Mouse (Mus musculus) stomach, postnatal 0 days (tissue): ENCODE data around the gene Zscan10. TPM values are rescaled to one million over a fixed set of nuclear protein-coding genes. Genes with fewer than 3 reads are reported as not detected.
A peak's percentile ranks its signal among the peaks of the same experiment; 100 is the strongest.

Experiments used
- ATAC-seq: fragments of 200-750 bp; cut with Nextera tagmentation; 2 replicates; pipeline ENCODE4 v1.8.0; 2017; ENCODE audit not compliant: low FRiP score, low TSS enrichment
- DNase-seq: peaks from one replicate; pipeline ENCODE4 v3.0.0-alpha.2; 2016; ENCODE audit warnings: low spot score
- H3K27ac ChIP-seq: fragments of 300-500 bp; sonication (generic); replicated peaks from 2 replicates; pipeline ENCODE4 v1.5.1; 2014; ENCODE audit warnings: mild to moderate bottlenecking, control low read depth
- H3K27me3 ChIP-seq: fragments of 300-500 bp; sonication (generic); 2 replicates; pipeline ENCODE4 v1.6.1; 2014; ENCODE audit warnings: low read length; ENCODE audit not compliant: control insufficient read depth, insufficient read depth
- H3K36me3 ChIP-seq: fragments of 300-500 bp; sonication (generic); 2 replicates; pipeline ENCODE4 v1.6.1; 2014; ENCODE audit warnings: low read length, mixed read lengths; ENCODE audit not compliant: control insufficient read depth, insufficient read depth
- H3K4me1 ChIP-seq: fragments of 300-500 bp; sonication (generic); replicated peaks from 2 replicates; pipeline ENCODE4 v1.6.1; 2014; ENCODE audit warnings: antibody characterized with exemption; ENCODE audit not compliant: control insufficient read depth, insufficient read depth
- H3K4me2 ChIP-seq: fragments of 300-500 bp; sonication (generic); replicated peaks from 2 replicates; pipeline ENCODE4 v1.6.1; 2014; ENCODE audit warnings: low read depth, mild to moderate bottlenecking, control low read depth, moderate library complexity
- H3K4me3 ChIP-seq: fragments of 300-500 bp; sonication (generic); 2 replicates; pipeline ENCODE4 v1.5.1; 2014; ENCODE audit warnings: low read depth, low read length, control low read depth
- H3K9ac ChIP-seq: fragments of 300-500 bp; sonication (generic); 2 replicates; pipeline ENCODE4 v1.6.1; 2014; ENCODE audit warnings: mild to moderate bottlenecking, low read length, control low read depth, mixed read lengths
- H3K9me3 ChIP-seq: fragments of 300-500 bp; sonication (generic); 2 replicates; pipeline ENCODE4 v1.6.1; 2016; ENCODE audit warnings: low read length; ENCODE audit not compliant: control insufficient read depth
- CTCF ChIP-seq: IDR thresholded peaks from 2 replicates; pipeline ENCODE4 v1.5.1; 2016; ENCODE audit warnings: antibody characterized with exemption, low read depth, mild to moderate bottlenecking, moderate library complexity
- EP300 ChIP-seq: optimal IDR thresholded peaks from 2 replicates; pipeline ENCODE3; 2016; ENCODE audit warnings: antibody characterized with exemption
- WGBS: fragments of 180-500 bp; shearing (Covaris S2); extraction: QIAGEN DNeasy Blood & Tissue Kit; methylation state at CpG from one replicate; pipeline ENCODE4 v1.1.7; 2014; 5-methylcytosine and 5-hydroxymethylcytosine counted together
- polyA plus RNA-seq: library from polyadenylated mRNA; unstranded; fragments of >200 nt; fragmentation: Nextera tagmentation; extraction: Ambion mirVana; gene quantifications from 2 replicates; pipeline ENCODE4 v1.2.1, GENCODE M21; 2015

The Zscan10 gene
- polyA plus RNA-seq, 1 experiment from 2014 or later = 0.05 TPM

DNA sequence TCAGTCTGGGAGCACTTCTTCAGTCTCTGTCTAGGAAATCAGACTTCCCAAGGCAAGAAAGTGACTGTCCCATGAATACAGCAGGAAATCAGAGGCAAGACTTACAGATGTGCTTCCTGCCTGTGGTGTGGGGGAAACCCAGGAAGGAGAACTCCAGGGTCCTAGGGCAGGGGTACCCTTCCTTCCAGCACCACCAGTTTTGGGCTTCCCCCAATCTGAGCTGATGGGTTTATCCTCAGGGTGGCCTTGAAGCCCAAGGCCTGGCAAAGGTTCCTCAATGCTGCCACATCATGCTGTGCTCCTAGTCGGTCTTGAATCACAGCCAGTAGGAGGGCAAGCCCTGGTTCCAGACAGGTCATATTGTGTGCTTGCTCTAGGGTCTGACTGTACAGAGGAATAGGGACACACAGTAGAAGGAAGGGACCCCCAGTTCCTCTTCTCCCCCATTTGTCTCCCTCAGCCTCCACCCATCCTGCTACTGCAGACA is 47.0 kb upstream of the Zscan10 start:
- Histone ChIP-seq H3K9me3 (no peaks in the 10 kb centered on the region), H3K27ac (no peak overlapping the region), H3K4me1 (no peaks in the 10 kb centered on the region; the same call in 1 of the 2 replicates), H3K27me3 (no peaks in the 10 kb centered on the region), H3K4me2 (no peak overlapping the region), H3K9ac (no peak overlapping the region), H3K36me3 (peaks cover 9% of the 10 kb centered on the region; the same call in 1 of the 2 replicates), H3K4me3 (no peak overlapping the region)
- no peak for DNase-seq
- TF ChIP-seq CTCF (no peak), EP300 (no peak)
- ATAC-seq = no peak
- WGBS = 84% methylated on average over 1 of the region's 1 CpGs

DNA sequence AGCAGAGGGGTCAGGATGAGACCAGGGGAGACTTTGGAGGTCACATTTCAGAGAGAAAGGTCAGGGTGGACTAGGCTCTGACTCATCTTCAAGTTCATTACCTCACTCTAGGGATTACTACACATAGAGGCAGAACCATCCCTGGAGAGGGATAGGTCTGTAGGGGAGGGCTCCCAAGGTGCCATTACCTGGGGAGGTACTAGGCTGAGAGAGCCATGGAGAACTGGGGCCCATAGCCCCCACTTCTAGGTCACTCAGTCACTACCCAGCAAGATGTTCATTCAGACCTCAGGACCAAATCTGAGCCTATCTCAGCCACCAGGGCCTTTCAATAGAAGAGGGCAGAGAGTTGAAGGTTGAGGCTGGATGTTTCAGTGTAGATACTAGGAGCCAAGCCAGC is 46.3 kb upstream of the Zscan10 start:
- Histone ChIP-seq H3K4me2 (no peak overlapping the region), H3K9ac (no peak overlapping the region), H3K36me3 (peaks cover 9% of the 10 kb centered on the region; the same call in 1 of the 2 replicates), H3K4me1 (no peaks in the 10 kb centered on the region; the same call in 1 of the 2 replicates), H3K27ac (no peak overlapping the region), H3K9me3 (no peaks in the 10 kb centered on the region), H3K4me3 (no peak overlapping the region), H3K27me3 (no peaks in the 10 kb centered on the region)
- TF ChIP-seq CTCF = no peak
- ATAC-seq (no peak), DNase-seq (no peak)

DNA sequence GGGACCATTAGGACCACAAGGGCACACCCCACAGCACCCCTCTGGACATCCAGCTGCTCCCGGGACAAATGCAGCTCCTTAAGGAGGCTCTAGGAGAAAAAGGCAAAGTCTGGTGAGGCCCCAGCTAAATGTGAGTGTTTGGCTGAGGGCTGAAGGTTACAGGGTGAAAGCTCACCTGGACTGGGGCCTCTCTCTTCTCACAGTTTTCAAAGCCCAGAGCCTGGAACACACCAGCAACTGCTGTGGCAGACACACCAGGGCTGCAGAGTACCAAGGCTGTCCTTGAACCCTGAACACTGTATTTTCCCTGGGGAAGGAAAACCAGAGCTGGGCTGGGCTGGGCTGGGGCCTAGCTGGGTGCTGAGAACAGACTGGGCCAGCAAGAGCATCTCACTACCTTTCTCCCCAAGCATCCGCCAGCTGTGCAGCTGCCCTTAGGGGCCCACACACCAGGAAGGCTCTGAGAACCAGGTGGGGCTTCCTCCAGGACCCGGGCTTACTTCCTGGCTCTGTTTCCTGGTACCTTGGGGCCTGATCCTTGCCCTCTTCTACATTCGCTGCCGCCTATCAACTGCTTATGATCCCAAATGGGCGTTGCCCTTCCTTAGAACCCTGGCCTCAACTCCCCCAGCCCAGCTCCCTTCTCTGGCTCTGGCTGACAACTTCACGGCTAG is 45.3 kb upstream of the Zscan10 start:
- H3K9me3 ChIP-seq = no peaks in the 10 kb centered on the region
- no peaks in the 10 kb centered on the region for H3K27me3 ChIP-seq
- H3K4me3 ChIP-seq = no peak overlapping the region
- H3K4me2 ChIP-seq = no peak overlapping the region
- no peaks in the 10 kb centered on the region; the same call in 1 of the 2 replicates for H3K4me1 ChIP-seq
- H3K36me3 ChIP-seq = peaks cover 9% of the 10 kb centered on the region; the same call in 1 of the 2 replicates
- TF ChIP-seq EP300 (no peak), CTCF (no peak)
- 80% methylated on average over 7 of the region's 7 CpGs for WGBS
- ATAC-seq (no peak), DNase-seq (no peak)
- no peak overlapping the region for H3K27ac ChIP-seq
- no peak overlapping the region for H3K9ac ChIP-seq

DNA sequence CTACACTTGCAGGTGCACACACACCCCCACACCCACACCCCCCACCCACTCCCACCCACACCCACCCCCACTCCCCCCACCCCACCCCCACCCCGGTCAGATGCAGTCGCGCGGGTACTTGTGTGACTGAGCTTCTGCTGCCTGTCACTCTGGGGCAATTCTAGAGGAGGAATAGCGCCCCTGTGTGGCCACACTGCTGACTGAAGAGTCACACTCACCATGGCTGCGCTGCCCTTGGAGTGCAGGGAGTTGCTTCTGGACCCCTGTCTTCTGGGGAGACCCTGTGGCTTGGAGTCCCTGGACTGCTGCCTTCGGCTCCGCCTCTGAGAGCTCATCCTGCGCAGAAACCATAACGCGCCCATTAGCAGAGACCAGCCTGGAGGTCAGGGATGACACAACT is 40.9 kb upstream of the Zscan10 start:
- no peaks in the 10 kb centered on the region for H3K4me1 ChIP-seq
- H3K27me3 ChIP-seq = no peaks in the 10 kb centered on the region
- H3K9ac ChIP-seq = no peak overlapping the region
- H3K36me3 ChIP-seq = peaks cover 9% of the 10 kb centered on the region; the same call in 1 of the 2 replicates
- ATAC-seq = no peak
- TF ChIP-seq EP300 (no peak), CTCF (peak; percentile 70)
- WGBS = 54% methylated on average over 11 of the region's 11 CpGs
- no peaks in the 10 kb centered on the region for H3K9me3 ChIP-seq
- peak; percentile 77 for DNase-seq
- no peak overlapping the region for H3K4me3 ChIP-seq
- no peak overlapping the region for H3K27ac ChIP-seq
- H3K4me2 ChIP-seq = no peak overlapping the region

DNA sequence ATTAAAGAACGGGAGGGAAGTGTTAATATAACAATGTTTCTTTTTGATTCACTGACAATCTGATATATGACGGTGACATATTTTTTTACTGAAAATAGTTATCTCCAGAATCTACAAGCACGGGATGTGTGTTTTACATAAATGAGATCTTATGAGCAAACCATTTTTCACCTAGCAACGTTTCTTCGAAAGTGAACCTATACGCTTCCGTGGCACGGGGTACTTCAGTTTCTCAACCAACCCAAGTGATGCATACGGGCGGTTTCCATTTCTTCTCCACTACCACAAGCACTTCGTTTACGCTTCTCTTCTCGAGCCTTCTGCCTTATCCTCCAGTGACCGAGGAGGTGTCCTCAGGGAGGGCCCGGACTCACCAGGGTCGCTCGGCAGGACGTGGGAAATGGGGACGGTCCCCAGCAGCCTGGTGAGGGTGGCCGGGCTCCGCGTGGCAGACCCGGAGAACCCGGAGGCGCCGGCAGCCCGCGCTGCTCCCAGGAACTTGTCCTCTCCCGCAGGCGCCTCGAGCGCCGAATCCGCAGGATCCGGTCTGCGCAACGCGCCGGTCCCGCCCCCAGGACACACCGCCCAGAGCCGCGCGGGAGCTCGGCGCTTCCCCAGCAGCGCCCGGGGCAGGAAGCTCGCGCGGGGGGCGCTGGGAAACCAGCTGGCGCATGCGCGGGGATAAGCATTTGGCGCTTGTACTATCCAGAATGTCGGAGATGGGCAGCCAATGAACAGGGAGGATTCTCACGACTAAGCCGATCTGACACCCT is 36.9 kb upstream of the Zscan10 start, which contains the start of gene Zfp213:
Gene Zfp213 (minus strand): TSS at position 644 of the 773 bp plus-strand sequence.
- peak within 1 kb of the TSS; percentile 75 for H3K4me3 ChIP-seq
- H3K27ac ChIP-seq = peak within 1 kb of the TSS; percentile 98
- H3K9me3 ChIP-seq = no peaks in the 10 kb centered on the region
- no peaks in the 10 kb centered on the region for H3K36me3 ChIP-seq
- TF ChIP-seq EP300 (no peak), CTCF (no peak)
- under 1% methylated on average over 53 of the region's 59 CpGs for WGBS
- DNase-seq (peak; percentile 96), ATAC-seq (peak; percentile 98)
- no peaks in the 10 kb centered on the region for H3K4me1 ChIP-seq
- peak within 1 kb of the TSS; percentile 68 for H3K4me2 ChIP-seq
- H3K9ac ChIP-seq = peak within 1 kb of the TSS; percentile 91
- H3K27me3 ChIP-seq = no peaks in the 10 kb centered on the region

DNA sequence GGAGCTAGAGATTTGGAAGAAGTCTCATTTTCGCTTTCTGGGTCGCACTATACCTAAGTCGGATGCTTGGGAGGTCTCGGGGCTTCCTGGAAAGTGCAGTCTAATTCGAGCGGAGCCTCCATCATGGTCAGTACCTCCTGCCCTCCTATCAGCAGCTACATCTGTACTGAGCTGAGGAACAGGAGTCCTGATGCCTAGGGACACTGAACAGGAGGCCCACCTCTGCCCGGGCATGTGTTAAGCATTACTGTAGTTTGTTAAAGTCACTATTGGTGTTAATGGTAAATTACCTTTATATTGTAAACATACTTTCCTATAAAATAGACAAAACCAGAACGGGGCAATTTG is 36.3 kb upstream of the Zscan10 start:
- 4% methylated on average over 8 of the region's 8 CpGs for WGBS

More for the DNA sequence above, 36.3 kb upstream of the Zscan10 start:
- H3K4me1 ChIP-seq = no peaks in the 10 kb centered on the region
- H3K27me3 ChIP-seq = no peaks in the 10 kb centered on the region
- no peaks in the 10 kb centered on the region for H3K36me3 ChIP-seq
- peak overlapping the region; percentile 68 for H3K4me2 ChIP-seq
- peak overlapping the region; percentile 91 for H3K9ac ChIP-seq
- H3K27ac ChIP-seq = peak overlapping the region; percentile 98
- peak; percentile 79 for ATAC-seq
- H3K4me3 ChIP-seq = peak overlapping the region; percentile 75
- TF ChIP-seq CTCF (no peak), EP300 (no peak)
- DNase-seq = no peak
- H3K9me3 ChIP-seq = no peaks in the 10 kb centered on the region
